Mouse (Mus musculus) testis, postnatal 14 days (tissue): Measurements from ENCODE around the gene Coil.
"Not testable (repeated sequence)": the region's sequence is repeated elsewhere in the genome, so short reads cannot be mapped to it uniquely, and the experiment has no call there.

Experiments used
- DNase-seq: peaks from one replicate; pipeline ENCODE4 v3.0.0; 2021; ENCODE audit warnings: low spot score

Gene Coil

DNA sequence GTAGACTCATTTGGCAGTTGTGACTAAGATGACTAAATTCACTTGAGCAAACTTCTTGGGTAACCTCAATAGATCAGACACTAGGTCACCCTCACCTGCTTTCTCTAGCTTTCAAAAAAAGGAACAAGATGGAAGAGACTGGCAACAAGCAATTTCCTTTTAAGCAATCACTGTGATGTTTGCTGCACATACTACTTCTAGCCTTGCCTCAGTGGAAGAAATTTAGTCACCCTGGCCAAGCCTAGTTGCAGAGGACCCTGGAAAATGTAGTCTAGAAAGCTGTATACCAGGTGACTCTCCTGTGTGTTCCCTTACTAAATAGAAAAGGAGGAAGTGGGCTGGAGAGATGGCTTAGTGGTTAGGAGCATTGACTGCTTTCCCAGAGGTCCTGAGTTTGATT, 36.4 kb downstream of the Coil start:
- DNase-seq = no peak

DNA sequence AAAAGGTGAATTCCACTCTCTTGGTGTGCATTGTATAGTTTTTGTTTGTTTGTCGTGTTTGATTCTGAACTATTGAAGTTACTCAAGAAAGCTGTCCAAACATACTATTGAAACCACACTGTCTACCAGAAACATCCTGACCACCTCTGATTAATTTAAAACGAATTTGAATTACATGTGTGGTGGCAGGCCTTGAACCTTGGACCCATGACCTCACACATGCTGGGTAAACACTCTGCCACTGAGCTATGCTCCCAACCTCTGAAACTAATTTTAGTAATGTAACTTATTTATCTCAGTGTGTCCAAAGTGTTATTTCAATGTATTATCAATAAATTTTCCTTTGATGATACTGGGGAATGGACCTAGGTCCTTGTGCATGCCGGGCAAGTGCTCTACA, 37.5 kb downstream of the Coil start:
- DNase-seq = no peak

DNA sequence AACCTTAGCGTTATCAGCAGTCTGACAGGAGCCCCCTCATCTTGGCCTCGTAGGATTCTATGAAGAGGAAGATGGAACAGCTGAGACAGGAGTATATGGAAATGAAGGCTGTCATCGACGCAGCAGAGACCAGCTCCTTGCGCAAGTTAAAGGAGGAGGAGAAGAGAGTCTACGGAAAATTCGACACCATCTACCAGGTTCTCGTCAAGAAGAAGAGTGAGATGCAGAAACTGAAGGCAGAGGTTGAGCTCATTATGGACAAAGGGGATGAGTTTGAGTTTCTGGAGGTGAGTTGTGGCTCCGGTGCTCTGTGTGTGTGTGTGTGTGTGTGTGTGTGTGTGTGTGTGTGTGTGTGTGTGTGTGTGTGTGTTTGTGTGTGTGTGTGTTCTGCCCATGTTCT, 39.0 kb downstream of the Coil start:
- DNase-seq = no peak

DNA sequence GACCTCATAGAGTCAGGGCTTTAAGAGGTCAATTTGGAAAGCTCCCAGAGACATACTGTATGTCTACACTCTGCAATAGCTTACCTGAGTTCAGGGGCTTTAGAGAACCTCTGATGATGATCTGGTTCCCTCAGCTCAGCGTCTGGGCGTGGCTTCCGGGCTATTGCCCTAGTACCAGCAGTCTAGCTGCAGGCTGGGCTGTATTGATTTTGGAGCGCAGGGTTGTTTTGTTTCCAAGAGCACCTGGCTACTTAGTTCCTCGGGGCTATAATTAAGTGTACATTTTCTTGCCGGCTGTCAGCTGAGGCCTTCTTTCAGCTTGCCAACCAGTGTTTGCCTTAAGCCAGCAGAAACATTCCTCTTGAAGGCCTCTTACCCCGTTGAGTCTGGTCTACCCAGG, 39.4 kb downstream of the Coil start:
- DNase-seq = no peak

DNA sequence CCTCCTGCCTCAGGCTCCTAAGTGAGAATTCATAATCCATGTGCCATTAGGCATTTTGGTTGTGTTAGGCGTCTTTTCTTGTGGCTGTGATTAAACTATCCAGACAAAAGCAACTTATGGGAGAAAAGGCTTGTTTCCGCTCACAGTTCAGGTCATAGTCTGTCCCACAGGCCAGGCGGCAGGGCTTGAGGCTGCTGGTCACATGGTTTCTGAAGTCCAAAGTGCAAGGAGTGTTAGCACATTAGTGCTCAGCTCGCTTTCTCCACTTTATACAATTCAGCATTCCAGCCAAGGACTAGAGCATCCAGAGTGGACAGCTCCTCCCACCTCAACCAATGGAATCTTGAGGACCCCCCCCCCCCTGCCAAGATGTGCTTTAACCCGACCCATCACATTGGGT, 42.2 kb downstream of the Coil start:
- no peak for DNase-seq

DNA sequence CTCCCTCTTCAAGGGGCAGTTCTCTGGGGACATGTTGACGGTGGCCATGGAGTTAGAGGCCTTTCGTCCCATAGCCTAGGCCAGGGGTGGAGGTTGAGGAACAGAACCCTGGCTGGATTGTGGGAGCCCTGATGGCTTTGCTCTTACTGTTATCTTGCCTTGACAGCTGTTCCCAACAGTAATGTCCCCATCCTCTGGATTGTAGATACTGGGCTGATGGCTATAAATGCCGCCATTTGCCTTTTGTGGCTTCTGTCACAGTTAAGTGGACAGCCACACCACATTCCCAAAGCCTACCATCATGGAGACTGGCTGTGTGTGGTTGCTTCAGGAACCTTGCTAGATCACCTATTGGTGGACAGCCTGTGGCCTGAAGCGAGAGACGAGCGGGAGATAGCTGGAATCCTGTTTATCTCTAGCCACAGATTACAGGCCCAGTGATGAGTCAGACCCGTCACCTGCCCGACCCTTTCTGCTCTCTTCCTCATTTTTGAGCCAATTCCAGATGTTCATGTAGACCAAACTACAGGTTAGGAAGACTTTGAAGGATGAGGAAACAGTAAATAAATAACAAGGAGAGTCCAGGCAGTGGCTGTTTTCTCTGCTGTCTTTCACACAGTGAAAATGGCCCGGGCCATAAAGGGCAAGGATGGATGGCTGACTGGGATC, 47.6 kb downstream of the Coil start:
- DNase-seq = no peak

DNA sequence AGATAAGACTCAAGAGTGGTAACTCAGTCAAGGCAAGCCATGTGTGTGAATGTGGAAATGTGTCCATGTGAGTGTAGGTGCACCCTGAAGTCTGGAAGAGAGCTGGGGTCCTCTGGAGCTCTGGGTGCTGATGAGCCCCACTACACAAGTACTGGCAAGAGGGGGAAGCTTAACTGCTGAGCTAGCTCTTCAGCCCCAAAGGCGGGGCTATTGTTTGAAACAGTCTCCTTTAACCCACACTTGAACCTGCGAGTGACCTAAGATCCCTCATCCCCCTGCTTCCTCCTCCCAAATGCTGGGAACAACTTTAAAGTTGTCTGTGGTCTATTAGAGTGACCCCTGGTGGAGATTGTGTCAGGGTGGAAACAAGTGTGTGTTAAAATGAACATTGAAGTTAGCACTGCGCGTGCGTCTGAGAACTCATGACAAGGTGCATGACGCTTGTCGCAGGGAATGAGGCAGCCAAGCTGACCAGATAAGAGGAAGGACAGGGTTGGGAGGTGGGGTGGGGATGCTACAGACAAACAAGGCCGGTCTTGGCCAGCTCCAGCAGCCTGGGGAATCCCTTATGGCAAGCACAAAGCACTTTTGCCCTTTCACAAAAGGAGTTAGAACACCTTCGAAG, 50.7 kb downstream of the Coil start:
- DNase-seq = no peak

DNA sequence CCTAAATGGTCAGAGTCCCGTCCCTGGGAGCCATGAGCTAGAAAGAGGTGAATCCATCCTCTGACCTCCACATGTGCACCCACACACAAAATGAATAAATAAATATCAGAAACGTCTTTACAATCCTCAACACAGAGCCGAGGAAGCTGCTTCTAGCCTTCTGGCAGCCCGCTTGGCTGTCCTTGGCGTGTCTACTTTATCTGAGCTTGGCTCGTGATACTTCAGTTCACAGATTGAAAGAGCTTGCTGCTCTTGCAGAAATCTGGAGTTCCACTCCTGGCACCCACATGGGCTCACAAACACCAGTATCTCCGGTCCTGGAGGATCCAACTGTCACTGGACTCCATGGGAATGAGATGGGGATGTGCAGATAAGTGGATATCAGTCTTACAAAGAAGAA, 51.6 kb downstream of the Coil start:
- peak; percentile 54 for DNase-seq

DNA sequence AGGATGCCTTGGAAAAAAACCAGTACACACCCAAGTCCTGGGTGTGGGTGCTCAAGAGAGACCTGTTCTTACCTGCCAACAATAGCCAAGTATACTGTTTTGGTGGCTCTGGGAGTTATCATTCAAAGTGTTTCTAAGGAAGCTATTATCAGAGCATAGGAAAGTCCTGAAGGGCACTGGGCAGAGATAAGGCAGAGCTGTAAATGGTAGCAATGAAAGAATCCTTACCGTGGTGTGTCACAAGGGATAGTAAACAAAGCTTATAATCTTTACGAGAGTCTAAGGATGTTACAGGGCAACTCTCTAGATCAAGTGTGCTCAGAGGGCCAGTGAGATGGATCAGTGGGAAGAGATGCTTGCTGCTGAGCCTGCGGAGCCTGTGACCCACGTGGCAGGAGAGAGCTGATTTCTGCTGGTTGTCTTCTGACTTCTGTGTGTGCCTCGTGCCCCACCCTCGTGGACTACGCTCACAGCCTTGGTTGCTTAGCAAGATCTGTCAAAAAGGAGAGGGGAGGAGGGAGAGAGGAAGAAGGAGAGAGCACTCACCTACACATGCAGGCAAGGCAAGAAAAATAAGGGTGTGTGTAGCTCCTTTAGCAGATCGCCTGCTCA, 52.2 kb downstream of the Coil start:
- DNase-seq = no peak

DNA sequence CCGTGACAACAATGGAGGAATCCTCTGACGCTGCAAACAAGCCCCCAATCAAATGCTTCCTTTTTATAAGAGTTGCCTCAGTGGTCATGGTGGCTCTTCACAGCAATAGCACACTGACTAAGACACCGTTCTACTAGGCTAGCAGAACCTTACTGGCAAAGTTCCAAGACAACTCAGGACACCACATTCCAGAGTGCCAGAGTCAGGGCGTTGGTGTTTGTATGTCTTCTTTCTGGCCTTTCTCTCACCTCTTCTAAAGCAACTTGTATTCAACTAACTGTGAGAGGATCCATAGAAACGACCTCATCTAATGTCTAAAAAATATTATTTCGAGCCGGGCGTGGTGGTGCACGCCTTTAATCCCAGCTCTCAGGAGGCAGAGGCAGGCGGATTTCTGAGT, 53.4 kb downstream of the Coil start:
- DNase-seq = no peak

DNA sequence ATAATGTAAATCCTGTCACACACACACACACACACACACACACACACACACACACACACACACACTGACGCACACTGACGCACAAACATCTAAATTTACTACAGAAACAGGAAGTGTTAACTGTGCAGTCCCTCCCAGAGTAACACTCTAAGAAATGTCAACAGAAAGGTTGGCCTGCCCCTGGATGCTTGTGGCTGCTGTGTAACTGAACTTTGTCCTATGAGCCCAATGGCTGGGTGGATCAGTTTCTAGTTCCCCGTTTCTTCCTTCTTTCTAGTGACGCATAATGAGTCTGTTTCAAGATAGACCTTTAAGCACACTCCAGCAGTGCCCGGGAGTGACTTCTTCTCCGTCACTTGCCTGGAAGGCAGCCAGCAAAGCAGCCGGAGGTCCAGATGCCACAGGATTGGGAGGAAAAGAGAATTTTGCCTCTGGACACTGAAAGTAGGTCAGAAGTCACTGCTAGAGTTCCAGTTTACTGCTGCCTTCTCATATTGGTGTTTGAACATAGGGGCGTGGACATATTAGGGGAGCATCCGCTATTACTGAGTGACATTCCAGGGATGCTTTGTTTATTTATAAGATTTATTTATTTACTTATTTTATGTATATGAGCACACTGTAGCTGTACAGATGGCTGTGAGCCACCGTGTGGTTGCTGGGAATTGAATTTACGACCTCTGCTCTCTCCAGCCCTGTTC, 54.3 kb downstream of the Coil start:
- peak; percentile 62 for DNase-seq

DNA sequence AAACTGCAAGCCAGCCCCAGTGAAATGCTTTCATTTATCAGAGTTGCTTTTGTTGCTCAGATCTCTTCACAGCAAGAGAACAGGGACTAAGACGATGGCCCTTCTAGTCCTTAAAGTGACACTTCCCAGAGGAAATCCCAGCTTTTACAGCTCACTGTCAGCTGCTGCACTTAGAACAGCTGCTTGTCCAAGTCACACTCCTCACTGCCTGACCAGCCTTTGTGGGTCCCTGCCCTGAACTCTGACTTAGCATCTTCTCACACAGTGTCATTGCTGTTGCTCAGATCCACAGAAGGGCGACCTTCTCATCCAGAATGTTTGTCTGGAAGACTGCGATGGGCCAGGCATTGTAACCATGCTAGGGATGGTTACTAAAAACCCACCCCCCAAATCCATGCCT, 55.6 kb downstream of the Coil start:
- no peak for DNase-seq

DNA sequence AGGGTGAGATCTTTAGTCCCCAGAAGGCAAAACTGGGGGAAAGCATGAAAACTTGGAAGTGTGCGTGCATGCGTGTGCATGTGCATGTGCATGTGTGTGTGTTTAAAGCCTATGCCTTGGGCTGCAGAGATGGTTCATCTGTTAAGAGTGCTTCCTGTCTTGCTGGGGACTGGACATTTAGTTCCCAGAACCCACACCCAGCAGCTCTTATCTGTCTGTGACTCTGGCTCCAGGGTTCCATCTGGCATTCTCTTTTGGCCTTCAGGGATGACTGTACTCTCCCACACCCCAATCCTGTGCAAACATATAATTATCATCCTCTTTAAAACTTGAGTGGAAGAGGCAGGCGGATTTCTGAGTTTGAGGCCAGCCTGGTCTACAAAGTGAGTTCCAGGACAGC, 56.1 kb downstream of the Coil start:
- no peak for DNase-seq

DNA sequence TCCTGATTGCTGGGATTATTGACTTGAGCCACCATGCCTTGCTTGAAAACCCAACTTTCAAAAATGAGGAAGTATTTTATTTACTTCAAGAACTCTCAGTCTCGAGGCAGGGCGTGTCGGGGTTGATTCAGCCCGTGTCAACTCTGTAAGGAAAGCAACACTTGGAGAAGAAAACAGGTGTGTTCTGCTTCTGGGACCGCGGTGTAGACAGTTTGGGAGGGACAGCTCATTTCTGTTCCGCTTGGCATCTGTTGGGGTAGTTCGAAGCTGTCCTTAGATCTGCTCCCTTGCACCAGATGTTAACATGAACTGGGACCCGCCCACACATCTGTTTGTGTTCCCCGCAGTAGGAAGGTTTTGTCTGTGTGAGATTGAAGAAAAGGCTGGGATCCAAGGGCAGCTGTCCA, 57.9 kb downstream of the Coil start:
- DNase-seq = no peak

DNA sequence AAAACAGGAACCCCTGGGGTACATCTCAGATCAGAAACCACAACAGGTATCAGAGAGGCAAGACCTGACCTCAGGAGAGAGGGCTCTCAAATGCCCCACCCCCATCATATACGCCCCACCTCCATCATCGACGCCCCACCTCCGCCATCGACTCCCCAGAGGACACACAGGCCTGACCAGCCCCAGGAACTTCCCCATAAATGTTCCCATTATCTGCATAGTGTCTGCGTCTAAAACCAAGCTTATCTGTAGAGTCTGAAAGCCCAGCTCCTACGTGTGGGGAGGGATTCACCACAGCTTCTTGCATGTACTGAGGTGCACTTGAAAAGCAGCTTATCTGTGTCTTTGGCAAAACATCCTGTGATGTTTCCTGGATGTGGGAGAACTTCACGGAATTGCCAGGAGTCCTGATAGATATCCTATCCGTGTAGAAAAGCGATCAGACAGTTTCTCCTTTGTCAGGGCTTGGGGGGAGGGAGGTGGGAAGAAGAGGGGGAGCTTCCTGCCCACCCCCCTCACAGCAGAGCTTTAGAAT, 58.9 kb downstream of the Coil start:
- DNase-seq = peak; percentile 69

DNA sequence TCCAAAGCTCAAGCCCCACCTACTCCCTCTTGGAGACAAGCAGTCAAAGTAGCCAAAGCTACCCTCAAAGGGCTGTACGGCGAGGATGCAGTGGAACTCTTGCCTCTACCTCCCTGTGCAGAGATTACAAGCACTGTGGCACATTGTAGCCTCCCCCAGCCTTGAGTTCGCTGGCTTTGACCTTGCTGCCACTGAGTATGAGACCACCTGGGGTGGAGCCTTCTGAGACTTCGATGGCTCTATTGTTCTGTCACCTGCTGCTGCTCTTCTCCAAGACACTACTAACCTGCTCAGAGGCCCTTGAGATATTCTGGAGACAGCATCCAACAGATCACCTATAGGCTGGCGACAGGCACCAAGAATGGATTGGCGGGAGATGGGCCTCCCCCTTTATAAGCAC, 60.5 kb downstream of the Coil start:
- DNase-seq = no peak

DNA sequence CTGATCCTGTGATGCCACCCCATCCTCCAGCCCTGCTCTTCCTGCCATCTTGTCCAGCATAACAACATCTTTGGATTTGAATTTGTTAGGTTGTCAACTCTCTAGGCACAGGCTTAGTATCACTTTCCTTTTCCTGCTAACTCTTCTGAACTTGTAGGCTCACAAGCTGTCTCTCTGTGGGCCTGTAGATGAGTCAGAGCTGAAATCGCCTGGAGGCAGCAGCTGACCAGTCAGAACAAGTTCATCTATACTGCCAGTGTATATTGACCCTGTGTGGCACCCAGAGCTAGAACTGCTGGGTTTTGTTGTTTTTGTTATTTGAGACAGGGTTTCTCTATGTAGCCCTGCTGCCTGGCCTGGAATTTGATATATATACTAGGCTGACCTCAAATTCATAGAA, 61.1 kb downstream of the Coil start:
- DNase-seq = no peak

DNA sequence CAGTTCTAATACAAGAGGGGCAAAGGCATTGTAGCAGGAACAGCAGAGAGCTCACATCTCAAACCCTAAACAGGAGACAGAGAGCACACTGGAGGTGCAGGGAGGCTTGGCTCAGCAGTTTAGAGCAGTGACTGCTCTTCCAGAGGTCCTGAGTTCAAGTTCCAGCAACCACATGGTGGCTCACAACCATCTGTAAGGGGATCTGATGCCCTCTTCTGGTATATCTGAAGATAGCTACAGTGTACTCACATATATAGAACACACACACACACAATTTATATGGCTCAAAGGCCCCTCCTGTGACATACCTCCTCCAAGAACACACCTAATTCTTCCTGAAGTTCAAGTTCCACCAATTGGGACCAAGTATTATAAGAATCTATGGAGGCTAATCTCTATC, 64.5 kb downstream of the Coil start:
- DNase-seq = no peak

DNA sequence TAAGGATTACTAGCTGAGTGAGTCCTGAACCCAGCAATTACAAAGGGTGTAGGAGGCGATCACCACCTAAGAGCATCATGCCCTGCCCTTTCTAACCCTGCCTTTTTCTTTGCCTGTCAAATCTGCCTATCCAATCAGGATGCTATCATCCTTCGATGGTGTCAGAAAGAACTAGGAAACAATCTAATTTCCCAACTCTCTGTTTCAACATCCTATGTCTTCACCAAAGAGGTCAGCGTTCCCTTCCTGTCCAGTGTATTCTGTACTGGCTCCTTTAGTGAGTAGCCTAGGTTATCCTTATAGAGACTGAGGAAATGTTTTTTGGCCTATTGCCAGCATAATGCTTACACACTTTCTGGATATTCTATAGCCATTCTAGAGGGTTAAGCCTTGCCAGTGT, 65.5 kb downstream of the Coil start:
- DNase-seq = no peak

DNA sequence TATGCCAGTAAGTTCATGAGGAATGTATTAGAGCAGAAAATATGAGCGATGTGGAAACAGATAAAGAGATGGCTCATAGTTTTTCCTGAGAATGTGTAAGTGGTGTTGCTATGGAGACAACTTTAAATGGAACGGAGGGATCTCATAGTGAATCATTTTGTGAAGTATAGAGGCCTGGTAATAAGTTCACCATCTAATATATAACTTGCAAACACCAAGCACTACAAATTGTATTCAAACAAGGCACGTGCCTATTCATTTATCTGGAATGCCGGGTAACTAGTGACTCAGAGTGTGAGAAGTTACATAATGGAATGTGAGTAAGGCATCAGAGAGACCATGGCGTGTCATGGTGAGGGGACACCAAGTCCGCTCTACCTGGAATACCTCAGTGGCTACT, 68.4 kb downstream of the Coil start:
- no peak for DNase-seq

DNA sequence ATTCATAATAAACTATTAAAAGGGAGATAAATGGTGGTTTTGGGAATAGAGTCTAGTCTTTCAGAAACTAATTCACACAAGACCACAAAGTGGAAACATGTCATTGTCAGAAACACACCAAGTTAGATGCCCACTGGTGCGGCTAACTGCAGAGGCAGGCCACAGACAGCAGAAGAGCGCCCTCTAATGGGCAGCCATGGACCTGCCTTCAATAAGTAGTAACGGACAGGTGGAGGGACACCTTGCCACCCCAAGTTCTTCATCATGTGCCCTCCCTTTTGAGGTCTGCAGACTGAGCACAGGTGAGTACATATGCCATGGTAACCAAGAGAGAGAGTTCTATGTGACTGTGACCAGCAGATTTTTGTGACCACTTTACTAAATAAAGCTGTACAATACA, 69.3 kb downstream of the Coil start:
- DNase-seq = peak; percentile 32

DNA sequence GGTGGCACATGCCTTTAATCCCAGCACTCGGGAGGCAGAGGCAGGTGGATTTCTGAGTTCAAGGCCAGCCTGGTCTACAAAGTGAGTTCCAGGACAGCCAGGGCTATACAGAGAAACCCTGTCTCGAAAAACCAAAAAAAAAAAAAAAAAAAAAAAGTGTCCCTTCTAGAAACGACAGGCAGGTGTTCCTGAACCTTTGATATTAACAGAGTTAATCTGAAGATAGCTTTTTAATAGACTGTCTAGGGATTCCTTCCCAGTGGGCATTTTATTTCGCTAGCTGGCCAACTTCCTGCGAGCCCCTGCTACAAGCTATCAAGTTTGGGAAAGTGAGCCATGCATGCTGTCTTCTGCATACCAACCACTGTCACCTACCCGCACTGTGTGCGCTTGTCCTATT, 71.0 kb downstream of the Coil start:
- not testable (repeated sequence) for DNase-seq
